Mouse (Mus musculus) spleen, postnatal 36 days (tissue): ENCODE results near the gene Fgd2.
"Not testable (repeated sequence)": the region's sequence is repeated elsewhere in the genome, so short reads cannot be mapped to it uniquely, and the experiment has no call there.

ENCODE experiments used
- DNase-seq, 2 experiments: peaks; one replicate each; pipeline ENCODE4 v3.0.0; 2022; ENCODE audit warnings: low spot score in 2 of 2, mixed read lengths in 1 of 2

Gene Fgd2

GRCm38 (mm10) chr17:29336266-29336990 lies 24.3 kb upstream of the Fgd2 start:
- no peak for DNase-seq

- DNase-seq, result peak; percentile 50 to 51
Observed at GRCm38 (mm10) chr17:29337979-29338823, 22.5 kb upstream of the Fgd2 start.

DNA sequence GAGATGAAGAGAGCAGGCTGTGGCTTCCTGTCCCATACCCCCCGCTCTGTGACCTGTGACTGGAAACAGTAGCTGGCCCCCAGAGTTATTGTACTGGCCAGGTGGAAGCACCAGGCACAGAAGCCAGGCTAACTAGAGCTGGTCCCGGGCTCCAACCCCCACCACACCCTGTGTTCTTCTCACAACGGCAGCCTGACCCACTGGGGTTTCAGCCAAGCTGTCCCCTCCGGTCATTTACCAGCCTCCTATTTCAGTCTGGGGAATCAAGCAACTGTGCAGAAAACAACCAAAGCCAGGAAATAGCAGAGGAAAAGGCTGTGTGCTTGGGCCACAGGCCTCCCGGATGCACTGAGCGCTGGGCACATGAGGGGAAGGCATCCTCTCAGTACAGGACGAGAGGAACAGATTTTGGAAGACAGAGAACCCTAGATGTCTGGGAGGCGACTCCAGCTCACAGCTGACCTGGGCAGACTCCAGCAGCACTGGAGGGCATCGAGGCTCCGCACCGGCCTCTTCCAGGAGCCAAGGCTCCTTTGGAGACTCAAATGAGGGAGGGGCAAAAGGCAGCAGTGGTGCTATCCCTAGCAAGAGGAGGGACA lies 21.4 kb upstream of the Fgd2 start:
- no peak for DNase-seq

GRCm38 (mm10) chr17:29340406-29341261 lies 20.1 kb upstream of the Fgd2 start:
- no peak for DNase-seq

GRCm38 (mm10) chr17:29341591-29342003 lies 19.1 kb upstream of the Fgd2 start:
- DNase-seq, result peak in 1 of 2 experiments; percentile 31

- no peak for DNase-seq
Observed at GRCm38 (mm10) chr17:29342010-29342910, 18.5 kb upstream of the Fgd2 start.

DNA sequence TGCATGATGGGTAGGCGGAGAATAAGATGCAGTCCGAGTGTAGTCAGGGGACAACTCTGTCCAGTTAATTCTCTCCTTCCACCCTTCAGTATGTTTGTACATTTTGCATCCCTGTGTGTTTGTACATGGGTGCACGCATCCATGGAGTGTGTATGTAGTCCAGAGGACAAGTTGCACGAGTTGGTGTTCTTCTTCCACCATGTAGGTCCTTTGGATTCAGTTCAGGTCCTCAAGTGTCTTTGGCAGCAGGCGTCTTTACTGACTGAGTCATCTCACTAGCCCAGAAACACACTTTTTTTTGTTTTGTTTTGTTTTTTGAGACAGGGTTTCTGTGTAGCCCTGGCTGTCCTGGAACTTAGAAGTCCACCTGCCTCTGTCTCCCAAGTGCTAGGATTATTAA lies 17.5 kb upstream of the Fgd2 start:
- no peak for DNase-seq

- DNase-seq, result no peak
Observed at GRCm38 (mm10) chr17:29345272-29345671, 15.4 kb upstream of the Fgd2 start.

DNA sequence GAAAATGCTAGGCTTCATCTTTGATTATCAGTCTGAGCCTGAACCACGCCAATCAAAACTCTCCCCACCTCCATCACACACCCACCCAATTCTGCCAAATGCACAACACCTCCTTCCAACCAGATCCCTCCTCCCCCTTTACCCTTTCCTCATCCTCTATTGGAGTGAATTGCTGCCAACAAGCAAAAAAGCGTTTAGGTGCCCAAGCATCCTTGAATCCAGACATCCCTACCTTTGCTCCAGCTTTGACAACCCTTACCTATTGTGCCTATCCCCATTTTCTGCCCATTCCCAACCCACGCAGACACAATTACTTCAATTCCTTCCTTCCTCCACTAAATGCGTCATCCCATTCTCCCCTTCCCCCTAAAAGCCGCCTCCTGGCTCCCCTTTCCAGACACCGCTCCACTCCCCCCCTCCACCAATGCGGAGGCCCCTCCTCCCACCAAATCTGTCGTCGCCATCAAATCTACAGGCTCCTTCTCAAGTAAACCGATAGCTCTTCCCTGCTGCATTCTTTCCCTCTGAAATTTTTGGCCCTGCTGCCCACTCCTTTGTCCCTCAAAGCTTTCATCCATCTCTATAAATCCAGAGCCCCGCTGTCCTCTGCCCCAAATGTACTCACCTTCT lies 14.1 kb upstream of the Fgd2 start:
- DNase-seq, result no peak

DNA sequence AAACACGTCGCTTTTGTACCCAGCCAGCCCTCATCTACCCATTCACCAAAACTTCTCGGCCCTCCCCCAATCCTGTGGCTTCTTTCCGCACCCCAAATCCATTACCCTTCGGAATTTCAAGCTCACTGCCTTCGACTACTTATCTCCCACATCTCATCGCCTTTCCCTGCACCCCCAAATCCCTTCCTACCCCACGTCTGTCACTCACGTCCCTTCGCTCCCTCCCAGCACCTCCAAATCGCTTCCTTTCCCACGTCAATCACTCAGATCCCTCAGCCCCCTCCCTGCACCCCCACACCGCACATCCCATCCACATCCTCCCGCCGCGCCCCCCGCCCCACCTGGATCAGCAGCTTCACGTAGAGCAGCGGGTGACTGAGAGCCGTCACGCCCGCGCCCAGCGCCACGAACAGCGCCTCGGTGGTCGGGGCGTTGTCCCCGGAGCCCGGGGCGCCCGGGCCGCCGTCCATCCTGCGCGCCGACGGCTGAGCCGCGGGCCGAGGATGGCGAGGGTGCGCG lies 13.5 kb upstream of the Fgd2 start:
- DNase-seq, result no peak

- peak; percentile 99 to 100 for DNase-seq
Observed at GRCm38 (mm10) chr17:29347645-29348256, 13.0 kb upstream of the Fgd2 start, which contains the start of gene Mtch1. Gene Mtch1 (minus strand): TSS chr17:29347934.

DNA sequence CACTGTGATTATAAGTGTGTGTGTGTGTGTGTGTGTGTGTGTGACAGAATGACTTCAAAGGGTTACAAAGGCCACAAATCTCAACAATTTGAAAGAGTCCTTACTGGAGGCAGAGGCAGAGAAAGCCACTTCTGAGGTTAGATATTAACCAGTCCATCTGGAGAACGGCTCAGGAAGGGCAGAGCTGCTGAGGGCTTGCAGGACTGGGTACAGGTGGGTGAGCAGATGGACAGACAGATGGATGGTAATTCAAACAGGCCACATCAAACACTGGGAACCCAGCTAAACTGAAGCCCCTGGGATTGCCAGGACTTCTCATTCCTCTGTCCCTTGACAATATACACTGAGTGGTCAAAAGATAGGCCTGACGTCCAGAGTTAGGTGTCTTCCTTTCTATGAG lies 11.7 kb upstream of the Fgd2 start:
- no peak for DNase-seq

DNA sequence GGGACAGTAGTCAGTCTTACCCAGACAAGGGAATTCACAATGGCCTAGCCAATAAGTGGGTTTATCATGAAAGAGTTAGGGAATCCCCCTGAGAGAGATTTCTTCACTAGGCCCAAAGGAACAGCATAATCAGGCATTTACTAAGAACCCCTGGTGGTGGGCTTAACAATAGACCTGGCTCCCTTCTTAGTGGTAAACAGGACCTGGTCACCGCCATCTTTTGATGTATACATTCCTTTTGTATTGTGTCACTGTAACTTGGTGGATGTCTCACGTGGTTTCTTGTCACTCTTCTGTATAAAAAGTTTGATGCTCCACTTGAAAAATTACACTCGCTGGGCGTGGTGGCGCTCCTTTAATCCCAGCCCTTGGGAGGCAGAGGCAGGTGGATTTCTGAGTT lies 9.7 kb upstream of the Fgd2 start:
- DNase-seq, result not testable (repeated sequence)

DNA sequence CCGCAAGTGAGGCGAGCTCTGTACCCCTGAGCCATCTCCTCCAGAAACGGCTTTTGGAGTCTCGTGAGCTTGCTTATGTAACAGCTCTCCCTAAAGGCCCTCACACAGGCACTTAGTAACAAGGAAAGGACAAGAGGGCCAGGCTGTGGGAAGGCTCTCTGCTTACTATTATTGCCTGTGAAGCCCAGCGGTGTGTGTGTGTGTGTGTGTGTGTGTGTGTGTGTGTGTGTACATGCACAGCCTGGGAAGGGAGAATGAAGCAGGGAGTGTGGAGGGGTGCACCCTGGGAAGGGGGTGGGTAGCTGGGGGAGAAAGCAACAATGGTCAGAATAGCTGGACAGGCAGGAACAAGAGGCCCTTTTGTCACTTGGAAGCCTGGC lies 5.3 kb upstream of the Fgd2 start:
- no peak for DNase-seq

DNA sequence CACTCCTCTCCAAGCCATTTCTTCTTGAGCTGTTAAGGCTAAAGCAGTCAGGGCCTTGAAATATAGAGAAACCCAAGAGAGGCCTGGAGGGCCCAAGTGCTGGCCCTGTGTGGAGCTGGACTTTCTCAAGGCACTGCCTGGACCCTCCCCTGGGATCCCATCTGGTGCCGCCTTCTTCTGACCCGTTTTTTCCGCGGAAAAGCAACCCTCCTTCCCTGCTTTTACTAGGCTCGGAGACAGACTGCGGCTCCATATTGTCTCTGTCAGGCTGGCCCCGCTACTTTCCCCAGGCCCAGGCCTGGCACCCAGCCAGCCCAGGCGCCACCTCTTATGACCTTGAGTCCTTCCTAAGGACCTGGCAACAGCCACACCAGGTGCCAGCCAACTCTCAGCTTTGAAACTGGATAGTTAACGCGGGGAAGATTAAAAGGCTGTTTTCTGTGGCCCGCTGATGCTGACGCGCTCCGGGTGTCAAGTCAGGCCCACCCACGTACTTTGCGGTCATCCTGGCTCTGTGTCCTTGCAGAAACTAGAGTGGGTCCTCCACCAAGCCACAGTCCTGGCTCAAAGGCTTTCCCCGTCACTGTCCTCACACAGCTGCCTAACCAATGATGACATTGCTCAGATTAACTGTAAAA lies 4.8 kb upstream of the Fgd2 start:
- DNase-seq, result no peak

DNA sequence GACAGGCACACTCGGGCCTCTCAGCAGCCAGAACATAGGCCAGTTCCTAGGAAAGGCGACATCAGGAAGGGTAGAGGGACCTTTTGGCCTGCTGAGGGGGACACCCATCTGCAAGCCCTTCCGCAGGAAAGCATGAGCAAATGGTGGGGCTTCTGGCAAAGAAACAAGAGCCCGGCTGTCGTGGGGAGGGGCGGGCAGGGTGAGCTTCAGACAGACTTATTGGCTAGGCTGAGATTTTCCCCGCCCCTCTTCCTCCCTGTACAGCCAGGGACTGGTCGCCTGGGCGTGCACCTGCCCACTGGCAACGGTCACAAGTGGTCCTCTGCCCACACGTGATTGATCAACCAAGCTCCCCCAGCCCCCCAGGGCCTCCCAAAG lies 4.2 kb upstream of the Fgd2 start:
- no peak for DNase-seq

DNA sequence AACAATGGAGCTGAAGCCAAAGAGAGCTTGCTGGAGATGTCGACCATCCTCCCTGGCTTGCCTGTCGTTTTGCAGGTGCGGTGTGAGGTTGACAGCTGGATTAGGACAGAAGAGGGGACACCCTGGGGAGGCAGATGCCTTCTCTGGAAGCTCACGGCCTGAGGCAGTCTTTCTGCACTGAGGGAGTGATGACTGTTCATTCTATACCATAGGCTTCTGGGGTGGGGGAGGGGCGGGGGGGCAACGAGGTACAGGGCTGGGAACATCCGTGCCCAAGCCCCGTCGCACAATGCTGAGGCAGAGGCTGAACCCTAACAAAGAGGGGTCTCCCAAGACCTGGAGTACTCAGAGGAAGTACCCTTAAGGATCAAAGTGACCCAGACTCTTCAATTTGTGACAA lies 3.8 kb upstream of the Fgd2 start:
- DNase-seq, result no peak

DNA sequence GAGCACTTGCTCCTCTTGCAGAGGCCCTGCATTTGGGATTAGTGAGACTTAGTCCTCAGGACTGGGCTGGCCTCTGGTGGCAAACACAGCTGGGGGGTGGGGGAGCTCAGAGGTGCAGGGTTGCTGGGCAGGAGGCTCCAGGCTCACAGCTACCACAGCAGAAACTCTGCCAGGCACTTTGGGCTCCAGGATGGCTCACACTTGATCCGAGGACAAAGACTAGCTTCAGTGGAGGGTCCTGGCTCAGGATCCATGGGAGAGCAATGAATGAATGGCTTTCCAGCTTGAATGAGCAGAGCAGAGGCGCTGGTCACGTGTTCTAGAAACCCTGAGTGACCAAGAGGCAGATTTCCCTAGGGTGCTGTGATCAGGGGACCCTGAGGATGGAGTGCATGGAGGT lies 1.8 kb upstream of the Fgd2 start:
- no peak for DNase-seq
